Mouse (Mus musculus) thymus, adult 18-20 months (tissue): ENCODE data around the gene Jmjd4.
A peak's percentile ranks its signal among the peaks of the same experiment; 100 is the strongest.

Experiments used
- DNase-seq, 2 experiments: peaks; one replicate each; pipeline ENCODE4 v3.0.0; 2022; ENCODE audit warnings: mixed read lengths in 2 of 2

The Jmjd4 gene

DNA sequence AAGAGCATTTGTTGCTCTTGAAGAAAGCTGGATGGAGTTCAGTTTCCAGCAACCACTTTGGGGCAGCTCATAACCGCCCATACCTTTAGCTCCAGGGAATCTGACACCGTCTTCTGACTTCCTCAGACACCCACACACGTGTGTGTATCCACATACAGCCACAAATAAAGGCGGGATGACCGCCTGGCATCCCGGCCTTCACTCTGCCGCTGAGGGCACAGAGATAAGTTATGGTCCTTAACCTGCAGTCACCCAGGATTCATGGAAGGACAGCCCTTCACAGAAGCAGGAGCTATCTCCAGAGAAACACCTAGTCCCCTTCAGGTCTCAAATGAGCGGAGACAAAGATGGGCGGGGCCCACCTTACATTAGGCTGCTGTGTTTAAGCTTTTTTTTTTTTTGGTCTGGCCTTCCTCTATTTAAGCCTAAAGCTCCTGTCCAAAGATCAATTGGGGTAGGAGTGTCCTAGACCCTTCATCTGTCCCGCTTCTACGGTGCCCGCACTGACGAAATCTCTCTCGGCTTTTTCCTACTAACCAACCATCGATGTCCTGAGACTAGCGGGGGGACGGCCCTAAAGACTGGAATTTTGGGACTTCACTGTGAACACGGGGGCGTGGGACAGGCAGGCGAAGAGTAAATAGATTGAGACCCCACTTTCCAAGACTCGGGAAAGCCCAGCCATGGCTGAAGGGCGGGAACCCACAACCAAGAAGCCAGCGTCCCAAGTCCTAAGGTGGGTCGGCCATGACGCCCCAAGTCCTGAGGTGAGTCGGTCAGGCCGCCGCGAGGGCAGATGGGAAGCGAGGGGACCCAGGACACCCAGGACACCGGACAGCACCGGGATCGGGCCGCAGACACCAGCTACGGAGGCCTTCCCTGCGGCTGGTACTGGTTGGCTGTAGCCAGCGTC, 21.8 kb downstream of the Jmjd4 start:
- no peak for DNase-seq

DNA sequence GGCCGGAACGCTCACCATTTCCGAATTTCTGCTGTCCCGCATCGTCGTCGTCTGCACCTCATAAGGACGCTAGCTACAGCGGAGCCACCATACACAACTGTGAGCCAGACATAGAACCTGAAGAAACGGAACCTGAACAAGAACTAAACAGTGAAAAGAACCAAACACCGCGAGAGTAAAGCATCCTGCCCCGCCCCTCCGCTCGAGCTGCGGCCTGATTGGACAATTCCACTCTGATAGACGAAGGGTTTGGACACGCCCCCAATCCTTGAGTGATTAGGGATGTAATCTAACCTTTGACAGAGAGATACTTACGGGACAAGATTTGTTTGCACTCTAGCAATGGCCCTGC, 22.5 kb downstream of the Jmjd4 start, which contains the start of gene Zfp867:
Gene Zfp867, minus strand, starts transcription at position 149 of the 352 bp plus-strand sequence.
- peak; percentile 66 to 76 for DNase-seq

DNA sequence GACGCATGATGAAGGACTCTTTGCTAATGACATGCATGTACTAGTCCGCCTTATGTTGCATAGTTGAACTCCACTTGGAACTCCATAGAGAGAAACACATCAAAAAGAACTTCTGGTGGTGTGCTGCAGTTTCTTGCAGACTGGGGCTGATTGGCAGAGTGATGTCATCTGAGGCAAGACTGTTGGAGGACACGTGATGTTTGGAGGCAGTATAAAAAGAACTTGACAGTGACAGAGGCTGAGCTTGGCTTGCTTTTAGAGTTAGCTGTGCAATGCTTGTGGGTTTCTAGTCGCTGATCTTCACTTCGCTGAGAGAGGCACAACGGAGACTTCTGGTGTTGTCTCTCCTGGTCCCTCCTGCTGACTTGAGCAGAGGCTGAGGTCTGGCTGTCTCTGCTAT, 27.4 kb downstream of the Jmjd4 start:
- no peak for DNase-seq

DNA sequence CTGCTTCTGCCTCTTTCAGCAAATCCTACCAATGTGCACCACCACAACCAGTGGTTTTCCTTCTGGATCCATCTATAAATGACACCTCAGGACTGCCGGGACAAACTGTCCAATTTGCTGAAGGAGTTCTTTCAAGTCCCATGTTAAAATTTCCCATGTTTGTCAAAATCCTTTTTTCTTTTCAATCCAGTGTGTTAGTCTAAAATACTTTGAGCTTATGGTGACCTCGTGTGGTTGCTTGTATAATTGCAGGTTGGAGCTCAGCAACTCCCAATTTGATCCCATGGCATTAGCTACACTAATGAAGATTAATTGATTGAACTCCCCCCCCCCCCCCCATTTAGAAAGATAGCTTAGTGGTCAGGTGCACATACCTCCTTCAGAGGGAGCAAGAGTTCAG, 33.4 kb downstream of the Jmjd4 start:
- DNase-seq = no peak

DNA sequence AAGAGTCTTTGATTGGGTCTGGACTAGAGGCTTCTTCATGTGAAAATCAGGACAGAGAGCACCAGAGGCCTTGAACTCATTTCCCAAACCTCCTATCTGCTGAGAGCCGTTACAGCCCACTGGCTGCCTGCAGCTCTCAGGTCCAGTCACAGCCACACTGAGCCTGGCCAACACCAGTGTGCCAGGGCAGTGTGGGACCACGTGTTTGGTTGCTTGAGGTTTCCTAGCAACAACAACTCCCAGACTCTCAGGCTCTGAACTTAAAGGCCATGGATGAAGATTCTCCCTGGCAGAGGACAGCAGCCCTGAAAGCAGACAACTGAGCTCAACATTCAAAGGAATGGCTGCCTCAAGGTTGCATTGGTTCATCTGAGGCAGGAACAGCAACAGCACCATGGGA, 35.8 kb downstream of the Jmjd4 start:
- DNase-seq = no peak

DNA sequence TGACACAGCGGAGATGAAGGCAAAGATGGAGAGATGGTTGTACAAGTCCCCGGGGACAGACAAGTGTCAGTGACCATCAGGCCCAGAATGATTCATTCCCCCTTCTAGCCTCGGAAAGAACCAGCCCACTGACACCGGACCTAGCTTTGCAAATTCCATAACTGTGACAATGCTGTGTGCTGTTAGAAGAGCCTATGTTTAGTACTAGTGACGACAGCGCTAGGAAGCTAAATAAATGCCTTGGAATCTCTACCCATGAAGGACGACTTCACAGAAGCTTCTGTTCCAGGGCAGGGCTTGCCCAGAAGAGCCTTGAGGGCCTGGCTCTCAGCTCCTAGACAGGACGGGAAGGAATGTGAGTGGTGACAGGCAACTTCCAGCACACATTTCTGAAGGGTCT, 36.4 kb downstream of the Jmjd4 start:
- no peak for DNase-seq

DNA sequence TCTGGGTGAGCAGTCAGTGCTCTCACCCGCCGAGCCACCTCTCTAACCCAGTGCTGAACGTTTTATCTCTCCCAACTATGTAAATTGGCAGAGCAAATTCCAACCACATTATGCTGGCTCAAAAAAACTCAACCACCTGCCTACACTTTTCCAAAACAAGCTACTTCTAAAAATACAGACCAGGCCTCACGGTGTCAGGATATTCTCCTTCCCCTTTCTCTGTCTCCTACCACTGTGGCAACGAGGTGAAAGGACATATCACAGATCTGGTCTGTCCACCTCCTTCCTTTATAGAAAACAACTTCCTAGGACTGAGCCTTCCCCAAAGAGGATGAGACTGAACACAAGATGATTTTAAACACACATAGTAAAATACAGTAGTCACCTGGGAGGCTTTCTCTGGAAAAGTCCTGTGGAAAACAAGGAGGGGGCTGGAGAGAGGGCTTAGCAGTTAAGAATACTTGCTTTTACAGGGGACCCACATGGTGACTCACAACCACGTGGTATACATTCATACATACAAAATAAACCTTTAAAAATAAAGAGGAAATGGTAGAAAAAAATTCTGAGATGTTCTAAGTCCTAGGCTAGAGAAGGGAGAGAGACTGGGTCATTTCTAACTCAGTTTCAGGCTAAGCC, 46.9 kb downstream of the Jmjd4 start:
- DNase-seq = no peak

GRCm38 (mm10) chr11:59497747-59498146, 47.9 kb downstream of the Jmjd4 start:
- DNase-seq = no peak

GRCm38 (mm10) chr11:59501978-59502700, 52.3 kb downstream of the Jmjd4 start:
- no peak for DNase-seq

GRCm38 (mm10) chr11:59505351-59505838, 55.5 kb downstream of the Jmjd4 start:
- peak; percentile 68 to 79 for DNase-seq

- DNase-seq = peak; percentile 57 to 73
Observed at GRCm38 (mm10) chr11:59505839-59506712, 56.2 kb downstream of the Jmjd4 start.

- DNase-seq = no peak
Observed at GRCm38 (mm10) chr11:59506713-59507074, 56.8 kb downstream of the Jmjd4 start.
